Mouse (Mus musculus): ENCODE data around the gene Chchd6. TPM values are rescaled to one million over a fixed set of nuclear protein-coding genes. Genes with fewer than 3 reads are reported as not detected.
A peak's percentile ranks its signal among the peaks of the same experiment; 100 is the strongest.

The Chchd6 gene
- total and polyA plus RNA-seq, 3 experiments = 4.7 to 15.8 (median 7.1) TPM

DNA sequence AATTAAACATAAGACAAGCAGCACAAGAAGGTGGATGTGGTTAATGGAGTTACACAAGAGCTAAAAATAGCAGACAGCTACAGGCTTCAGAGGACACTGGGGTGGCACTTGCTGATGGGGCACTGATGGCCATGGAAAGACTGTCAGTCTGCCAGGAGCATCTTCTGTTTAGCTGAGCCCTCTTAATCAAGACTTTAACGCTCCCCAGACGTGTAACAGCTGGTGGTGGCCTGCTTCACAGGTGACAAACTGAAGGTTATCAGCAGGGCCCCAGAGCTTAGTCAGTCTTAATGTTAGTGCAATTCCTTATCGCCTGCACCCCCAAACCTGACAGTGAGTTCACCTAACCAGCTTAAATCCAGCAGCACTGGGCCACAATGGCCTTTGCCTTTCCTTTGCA lies 46.3 kb downstream of the Chchd6 start:
- no peak for ATAC-seq (ENCODE audit: extremely low read depth, insufficient number of reproducible peaks, low FRiP score, poor library complexity, severe bottlenecking)
- no peaks in the 10 kb centered on the region for H3K9me3 ChIP-seq (replicated peaks)
- peaks cover 2% of the 10 kb centered on the region; the same call in 1 of the 2 replicates for H3K4me1 ChIP-seq (ENCODE audit: insufficient read depth, low read depth, low read length)
- H3K36me3 ChIP-seq (replicated peaks) = no peaks in the 10 kb centered on the region
- no peak for DNase-seq (ENCODE audit: low spot score)
- TF ChIP-seq GATA2 (IDR thresholded peaks at IDR 0.05; ENCODE audit: borderline replicate concordance, low read depth, low read length) = no peak
- H3K4me3 ChIP-seq (ENCODE audit: low read depth, low read length) = no peak overlapping the region
- H3K27me3 ChIP-seq (ENCODE audit: insufficient read depth, low read length) = peaks cover 8% of the 10 kb centered on the region; the same call in 1 of the 2 replicates

DNA sequence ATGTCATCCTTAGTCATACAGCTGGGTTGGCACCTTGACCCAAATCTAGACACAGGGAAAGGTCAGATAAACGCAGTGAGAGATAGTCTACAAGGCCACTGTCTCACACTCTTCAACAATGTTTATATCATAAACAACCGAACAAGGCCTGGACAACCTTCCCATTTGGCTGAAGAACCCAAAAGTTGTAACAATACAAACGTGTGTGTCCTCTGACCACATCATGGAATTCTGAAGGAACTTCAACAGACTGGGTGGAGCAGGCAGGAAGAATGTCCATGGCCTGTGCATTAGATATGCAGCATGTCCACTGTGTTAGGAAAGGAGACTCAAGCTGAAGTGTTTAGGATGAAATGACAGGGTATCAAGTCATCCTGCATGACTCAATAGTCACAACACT lies 47.5 kb downstream of the Chchd6 start:
- Histone ChIP-seq H3K4me1 (ENCODE audit: insufficient read depth, low read depth, low read length) (peaks cover 2% of the 10 kb centered on the region; the same call in 1 of the 2 replicates), H3K36me3 (replicated peaks) (no peaks in the 10 kb centered on the region), H3K27me3 (ENCODE audit: insufficient read depth, low read length) (peaks cover 8% of the 10 kb centered on the region; the same call in 1 of the 2 replicates), H3K4me3 (ENCODE audit: low read depth, low read length) (no peak overlapping the region), H3K9me3 (replicated peaks) (no peaks in the 10 kb centered on the region)
- DNase-seq (ENCODE audit: low spot score) (no peak), ATAC-seq (ENCODE audit: extremely low read depth, insufficient number of reproducible peaks, low FRiP score, poor library complexity, severe bottlenecking) (no peak)
- no peak for TF ChIP-seq GATA2 (IDR thresholded peaks at IDR 0.05; ENCODE audit: borderline replicate concordance, low read depth, low read length)
- TF ChIP-seq TAL1 (conservative IDR thresholded peaks at IDR 0.05; ENCODE audit: low read depth, low read length) = no peak

DNA sequence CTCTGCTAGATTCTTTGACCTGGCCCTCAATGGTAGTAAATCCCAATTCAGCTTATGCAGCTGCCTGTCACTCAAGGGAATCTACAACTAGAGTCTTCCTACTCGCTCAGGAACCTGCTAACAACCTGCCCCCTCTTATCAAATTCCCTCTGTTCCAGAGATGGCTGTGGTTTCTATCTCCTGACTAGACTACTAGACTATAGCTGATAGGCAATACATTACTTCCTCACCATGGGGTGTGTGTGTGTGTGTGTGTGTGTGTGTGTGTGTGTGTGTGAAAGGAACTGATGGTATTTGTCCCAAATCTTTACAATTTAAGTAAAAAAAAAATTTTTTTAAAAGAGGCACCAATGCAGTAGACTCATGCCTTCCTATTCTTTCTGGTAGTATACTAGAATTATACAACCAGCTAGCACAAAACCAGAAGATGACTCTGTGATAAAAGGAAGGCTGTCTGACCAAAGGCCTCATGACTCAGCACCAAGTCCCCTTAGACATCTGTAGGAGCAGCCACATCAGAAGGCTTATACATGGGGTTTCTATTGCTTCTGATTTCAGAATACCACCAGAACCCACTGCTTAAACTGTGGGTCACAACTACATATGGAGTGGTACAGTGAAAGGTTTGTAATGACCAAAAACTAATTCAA lies 57.2 kb downstream of the Chchd6 start:
- H3K9me3 ChIP-seq (replicated peaks) = no peaks in the 10 kb centered on the region
- DNase-seq (ENCODE audit: low spot score) = no peak
- no peaks in the 10 kb centered on the region for H3K27me3 ChIP-seq (ENCODE audit: insufficient read depth, low read length)
- peak; percentile 49 for ATAC-seq (ENCODE audit: extremely low read depth, insufficient number of reproducible peaks, low FRiP score, poor library complexity, severe bottlenecking)
- no peaks in the 10 kb centered on the region for H3K36me3 ChIP-seq (replicated peaks)
- peaks cover 10% of the 10 kb centered on the region for H3K4me1 ChIP-seq (ENCODE audit: insufficient read depth, low read depth, low read length)
- H3K4me3 ChIP-seq (ENCODE audit: low read depth, low read length) = no peak overlapping the region
- TF ChIP-seq TAL1 (conservative IDR thresholded peaks at IDR 0.05; ENCODE audit: low read depth, low read length) = no peak
- TF ChIP-seq GATA2 (IDR thresholded peaks at IDR 0.05; ENCODE audit: borderline replicate concordance, low read depth, low read length) = no peak
- no peak for TF ChIP-seq GATA1 (IDR thresholded peaks at IDR 0.05; ENCODE audit: borderline replicate concordance, low read length)
- TF ChIP-seq CTCF (IDR thresholded peaks at IDR 0.05; ENCODE audit: low read depth, low read length) = no peak
- no peak for TF ChIP-seq POLR2AphosphoS5 (IDR thresholded peaks at IDR 0.05; ENCODE audit: insufficient replicate concordance, low read depth, low read length)

DNA sequence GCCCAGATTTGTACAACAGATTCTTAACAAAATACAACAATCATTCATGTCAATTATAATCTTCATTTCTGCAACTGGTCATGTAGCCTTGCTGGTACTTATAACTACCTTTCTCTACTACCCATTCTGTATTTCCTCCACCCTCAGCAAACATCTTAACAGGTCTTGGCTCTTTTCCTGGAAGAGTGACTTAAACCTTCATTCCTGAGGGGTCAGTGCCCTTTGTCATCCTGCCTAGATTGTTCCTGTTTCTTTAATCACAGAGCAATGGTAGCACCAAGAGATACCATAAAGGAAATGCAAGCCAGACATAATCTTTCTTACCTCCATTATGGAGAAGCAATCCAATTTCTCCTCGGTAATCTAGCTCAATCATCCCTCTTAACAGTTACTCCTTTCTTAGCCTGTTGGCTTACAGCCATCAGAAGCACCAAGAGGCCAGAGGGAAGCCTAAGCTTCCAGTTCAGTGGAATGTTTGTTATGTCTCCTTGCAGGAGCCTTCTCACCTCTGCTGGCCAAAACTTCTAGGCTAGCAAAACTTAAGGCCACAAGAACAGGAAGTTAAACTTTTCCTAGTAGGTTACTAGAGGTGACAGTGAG lies 59.7 kb downstream of the Chchd6 start:
- no peak for ATAC-seq (ENCODE audit: extremely low read depth, insufficient number of reproducible peaks, low FRiP score, poor library complexity, severe bottlenecking)
- Histone ChIP-seq H3K4me1 (ENCODE audit: insufficient read depth, low read depth, low read length) (peaks cover 10% of the 10 kb centered on the region), H3K36me3 (replicated peaks) (no peaks in the 10 kb centered on the region), H3K4me3 (ENCODE audit: low read depth, low read length) (no peak overlapping the region), H3K9me3 (replicated peaks) (no peaks in the 10 kb centered on the region), H3K27me3 (ENCODE audit: insufficient read depth, low read length) (no peaks in the 10 kb centered on the region)
- no peak for DNase-seq (ENCODE audit: low spot score)
- TF ChIP-seq POLR2AphosphoS5 (IDR thresholded peaks at IDR 0.05; ENCODE audit: insufficient replicate concordance, low read depth, low read length) = no peak
- TF ChIP-seq CTCF (IDR thresholded peaks at IDR 0.05; ENCODE audit: low read depth, low read length) = no peak
- TF ChIP-seq GATA1 (IDR thresholded peaks at IDR 0.05; ENCODE audit: borderline replicate concordance, low read length) = no peak
- TF ChIP-seq GATA2 (IDR thresholded peaks at IDR 0.05; ENCODE audit: borderline replicate concordance, low read depth, low read length) = no peak
- TF ChIP-seq TAL1 (conservative IDR thresholded peaks at IDR 0.05; ENCODE audit: low read depth, low read length) = no peak

DNA sequence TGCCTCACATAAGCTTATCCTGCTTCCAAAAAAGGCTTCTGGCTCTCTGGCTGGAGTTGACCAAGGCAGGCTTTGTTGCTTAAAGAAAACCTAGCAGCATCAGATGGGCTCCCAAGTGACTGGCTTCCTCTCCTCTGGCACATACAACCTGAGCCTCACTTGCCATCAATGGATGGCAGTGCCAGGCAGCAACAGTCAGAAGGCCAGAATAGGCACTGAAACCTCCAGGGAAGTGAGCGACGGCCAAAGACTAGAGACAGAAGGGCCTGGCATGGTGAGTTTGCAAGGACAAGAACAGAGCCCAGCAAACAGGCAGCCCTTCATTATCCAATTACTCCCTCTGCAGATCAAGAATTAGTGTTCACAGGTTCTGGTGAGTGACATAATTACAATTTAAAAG lies 70.7 kb downstream of the Chchd6 start:
- Histone ChIP-seq H3K27me3 (ENCODE audit: insufficient read depth, low read length) (peaks cover 5% of the 10 kb centered on the region; the same call in 1 of the 2 replicates), H3K4me1 (ENCODE audit: insufficient read depth, low read depth, low read length) (no peaks in the 10 kb centered on the region), H3K36me3 (replicated peaks) (no peaks in the 10 kb centered on the region), H3K4me3 (ENCODE audit: low read depth, low read length) (no peak overlapping the region), H3K9me3 (replicated peaks) (no peaks in the 10 kb centered on the region)
- ATAC-seq (ENCODE audit: extremely low read depth, insufficient number of reproducible peaks, low FRiP score, poor library complexity, severe bottlenecking) (no peak), DNase-seq (ENCODE audit: low spot score) (no peak)
- TF ChIP-seq TAL1 (conservative IDR thresholded peaks at IDR 0.05; ENCODE audit: low read depth, low read length) (no peak), CTCF (IDR thresholded peaks at IDR 0.05; ENCODE audit: low read depth, low read length) (no peak), POLR2AphosphoS5 (IDR thresholded peaks at IDR 0.05; ENCODE audit: insufficient replicate concordance, low read depth, low read length) (no peak), GATA2 (IDR thresholded peaks at IDR 0.05; ENCODE audit: borderline replicate concordance, low read depth, low read length) (no peak), GATA1 (IDR thresholded peaks at IDR 0.05; ENCODE audit: borderline replicate concordance, low read length) (no peak)

DNA sequence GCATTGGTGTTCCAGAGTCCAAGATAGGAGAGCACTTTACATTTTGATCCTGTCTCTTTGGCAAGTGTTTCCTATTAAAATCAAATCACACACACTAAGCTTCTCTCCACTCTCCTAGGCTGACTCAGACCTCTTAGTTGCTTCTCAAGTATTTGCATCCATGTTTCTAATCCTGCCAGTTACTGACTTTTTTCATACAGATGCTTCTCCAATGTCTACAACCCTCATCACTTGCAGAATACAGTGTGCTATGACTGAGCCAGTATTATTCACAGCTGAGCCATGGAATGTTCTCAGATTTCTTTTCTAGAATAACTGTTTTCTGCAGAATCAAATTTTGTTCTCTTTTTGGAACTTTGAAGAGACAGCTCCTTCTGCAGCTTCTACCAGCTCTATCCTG lies 85.3 kb downstream of the Chchd6 start:
- Histone ChIP-seq H3K4me3 (ENCODE audit: low read depth, low read length) (no peak overlapping the region), H3K9me3 (replicated peaks) (no peaks in the 10 kb centered on the region), H3K27me3 (ENCODE audit: insufficient read depth, low read length) (peaks cover 5% of the 10 kb centered on the region; the same call in 1 of the 2 replicates), H3K4me1 (ENCODE audit: insufficient read depth, low read depth, low read length) (no peaks in the 10 kb centered on the region), H3K36me3 (replicated peaks) (no peaks in the 10 kb centered on the region)
- no peak for TF ChIP-seq GATA2 (IDR thresholded peaks at IDR 0.05; ENCODE audit: borderline replicate concordance, low read depth, low read length)
- TF ChIP-seq CTCF (IDR thresholded peaks at IDR 0.05; ENCODE audit: low read depth, low read length) = no peak
- no peak for TF ChIP-seq GATA1 (IDR thresholded peaks at IDR 0.05; ENCODE audit: borderline replicate concordance, low read length)
- no peak for TF ChIP-seq POLR2AphosphoS5 (IDR thresholded peaks at IDR 0.05; ENCODE audit: insufficient replicate concordance, low read depth, low read length)
- no peak for TF ChIP-seq TAL1 (conservative IDR thresholded peaks at IDR 0.05; ENCODE audit: low read depth, low read length)
- ATAC-seq (ENCODE audit: extremely low read depth, insufficient number of reproducible peaks, low FRiP score, poor library complexity, severe bottlenecking) (no peak), DNase-seq (ENCODE audit: low spot score) (no peak)

Data from G1E (cell line).